Mouse (Mus musculus) layer of hippocampus, postnatal 14 days (tissue): ENCODE data around the gene Ceacam10. TPM values are rescaled to one million over a fixed set of nuclear protein-coding genes. Genes with fewer than 3 reads are reported as not detected.

Source experiments
- total RNA-seq, 2 experiments: library from RNA; stranded (reverse); gene quantifications; 2 replicates each; pipeline ENCODE4 v1.2.3; 2021

Gene Ceacam10
- total RNA-seq, 2 experiments from 2014 or later: not detected

Other genes with a start within 250 kb of the Ceacam10 start
- 10 to 100 TPM; 87.5 to 89.7 TPM for gene Irgq, start 246.5 kb upstream of the Ceacam10 start, total RNA-seq
- not detected for gene Pinlyp, start 231.1 kb upstream of the Ceacam10 start, total RNA-seq
- gene Xrcc1, start 230.9 kb upstream of the Ceacam10 start, total RNA-seq: 10 to 100 TPM; 41.0 to 46.8 TPM
- 1 to 10 TPM; 8.2 to 8.6 TPM for gene Ethe1, start 189.7 kb upstream of the Ceacam10 start, total RNA-seq
- gene Zfp575, start 189.6 kb upstream of the Ceacam10 start, total RNA-seq: 1 to 10 TPM; 5.8 to 6.3 TPM
- under 1 TPM; 0.28 to 0.60 TPM for gene Phldb3, start 166.4 kb upstream of the Ceacam10 start, total RNA-seq
- gene Lypd3, start 140.7 kb upstream of the Ceacam10 start, total RNA-seq: 1 to 10 TPM; 1.2 to 1.3 TPM
- not detected for gene Tex101, start 100.5 kb upstream of the Ceacam10 start, total RNA-seq
- gene BC049730, start 68.0 kb upstream of the Ceacam10 start, total RNA-seq: not detected
- not detected for gene Gm4763, start 50.3 kb upstream of the Ceacam10 start, total RNA-seq
- not detected for gene Cd177, start 16.9 kb upstream of the Ceacam10 start, total RNA-seq
- 1 to 10 TPM; 1.3 to 2.1 TPM for gene Gm9844, start 85.0 kb downstream of the Ceacam10 start, total RNA-seq
- not detected for gene Lypd4, start 92.7 kb downstream of the Ceacam10 start, total RNA-seq
- gene Dmrtc2, start 92.9 kb downstream of the Ceacam10 start, total RNA-seq: not detected
- gene Rps19, start 107.2 kb downstream of the Ceacam10 start, total RNA-seq: 100 to 1,000 TPM; 452 TPM
- under 1 TPM; 0.37 to 0.43 TPM for gene Cd79a, start 120.2 kb downstream of the Ceacam10 start, total RNA-seq
- gene Arhgef1, start 125.7 kb downstream of the Ceacam10 start, total RNA-seq: 10 to 100 TPM; 78.2 to 82.2 TPM
- not detected for gene Gm4881, start 167.3 kb downstream of the Ceacam10 start, total RNA-seq
- gene Rabac1, start 195.5 kb downstream of the Ceacam10 start, total RNA-seq: 100 to 1,000 TPM; 262 to 275 TPM
- gene Atp1a3, start 228.8 kb downstream of the Ceacam10 start, total RNA-seq: 1,000 to 10,000 TPM; 2,620 to 2,738 TPM